Mouse (Mus musculus) CH12.LX (cell line): ENCODE results near the gene Nemp1.

Source experiments
- BHLHE40 ChIP-seq: IDR thresholded peaks from 2 replicates; pipeline ENCODE4 v1.6.1; 2011; ENCODE audit warnings: mild to moderate bottlenecking, low read depth, low read length, improper control_type of control experiment
- CTCF ChIP-seq, 2 experiments: IDR thresholded peaks in 1 of 2; conservative IDR thresholded peaks in 1 of 2; 2 replicates each; pipeline ENCODE4 v1.5.1; 2011 to 2012; ENCODE audit warnings: low read depth in 2 of 2, low read length in 2 of 2, improper control_type of control experiment in 1 of 2, inconsistent platforms in 1 of 2, mild to moderate bottlenecking in 1 of 2, moderate library complexity in 1 of 2
- JUND ChIP-seq: conservative IDR thresholded peaks from 2 replicates; pipeline ENCODE4 v1.6.1; 2011; ENCODE audit warnings: low read depth, low read length, improper control_type of control experiment
- MAZ ChIP-seq: IDR thresholded peaks from 2 replicates; pipeline ENCODE4 v1.6.1; 2012; ENCODE audit warnings: low read depth, mild to moderate bottlenecking, inconsistent platforms, low read length, improper control_type of control experiment, moderate library complexity
- MYC ChIP-seq: IDR thresholded peaks from 2 replicates; pipeline ENCODE4 v1.6.1; 2011; ENCODE audit warnings: low read depth, mild to moderate bottlenecking, improper control_type of control experiment, low read length
- RCOR1 ChIP-seq: conservative IDR thresholded peaks from 2 replicates; pipeline ENCODE4 v1.6.1; 2012; ENCODE audit warnings: low read depth, mild to moderate bottlenecking, inconsistent platforms, low read length, improper control_type of control experiment
- TCF12 ChIP-seq: IDR thresholded peaks from 2 replicates; pipeline ENCODE4 v1.6.1; 2014; ENCODE audit warnings: low read depth, mild to moderate bottlenecking, inconsistent platforms, low read length, improper control_type of control experiment
- USF2 ChIP-seq: conservative IDR thresholded peaks from 2 replicates; pipeline ENCODE4 v1.6.1; 2011; ENCODE audit warnings: low read depth, low read length, improper control_type of control experiment
- ZKSCAN1 ChIP-seq: IDR thresholded peaks from 2 replicates; pipeline ENCODE4 v1.6.1; 2012; ENCODE audit warnings: low read depth, inconsistent platforms, low read length, improper control_type of control experiment, borderline replicate concordance
- ZMIZ1 ChIP-seq: IDR thresholded peaks from 2 replicates; pipeline ENCODE4 v1.6.1; 2012; ENCODE audit warnings: low read depth, mild to moderate bottlenecking, inconsistent platforms, low read length, improper control_type of control experiment

DNA sequence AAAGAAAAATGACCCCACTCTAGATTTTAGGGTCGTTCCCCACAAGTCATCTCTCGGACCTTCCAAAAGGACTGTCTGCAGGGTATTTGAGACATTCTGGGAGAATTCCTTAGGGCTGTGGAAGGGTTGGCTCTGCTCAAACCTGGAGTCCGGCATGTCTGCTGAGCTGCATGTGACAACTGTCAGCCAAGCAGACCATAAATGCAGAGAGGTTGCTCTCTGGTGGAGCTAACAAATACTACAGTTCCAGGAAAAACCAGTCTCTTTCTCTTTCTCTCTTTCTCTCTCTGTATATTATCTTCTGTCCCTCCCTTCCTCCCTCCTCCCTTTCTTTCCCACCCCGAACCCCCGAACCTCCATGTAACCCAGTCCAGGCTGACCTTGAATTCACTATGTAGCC, 67.7 kb downstream of the Nemp1 start:
- TF ChIP-seq CTCF (conservative IDR thresholded peaks at IDR 0.05 in 1 of 2, IDR thresholded peaks at IDR 0.05 in 1 of 2; ENCODE audit: low read depth in 2 of 2, low read length in 2 of 2) (peak; percentile 17 to 91; a peak in 2 of 4 replicates), RCOR1 (no peak), ZKSCAN1 (no peak), MAZ (no peak), MYC (0 out of 2 replicates have a peak, but pooled peaks have one; percentile 69), ZMIZ1 (no peak), BHLHE40 (peak; percentile 98), TCF12 (no peak), JUND (no peak), USF2 (no peak)
